Mouse (Mus musculus): Measurements from ENCODE around the gene Cox14. TPM values are rescaled to one million over a fixed set of nuclear protein-coding genes. Genes with fewer than 3 reads are reported as not detected.
"Not testable (repeated sequence)": the region's sequence is repeated elsewhere in the genome, so short reads cannot be mapped to it uniquely, and the experiment has no call there.

The Cox14 gene
- polyA plus RNA-seq, 1 experiment from 2014 or later = 156 TPM

DNA sequence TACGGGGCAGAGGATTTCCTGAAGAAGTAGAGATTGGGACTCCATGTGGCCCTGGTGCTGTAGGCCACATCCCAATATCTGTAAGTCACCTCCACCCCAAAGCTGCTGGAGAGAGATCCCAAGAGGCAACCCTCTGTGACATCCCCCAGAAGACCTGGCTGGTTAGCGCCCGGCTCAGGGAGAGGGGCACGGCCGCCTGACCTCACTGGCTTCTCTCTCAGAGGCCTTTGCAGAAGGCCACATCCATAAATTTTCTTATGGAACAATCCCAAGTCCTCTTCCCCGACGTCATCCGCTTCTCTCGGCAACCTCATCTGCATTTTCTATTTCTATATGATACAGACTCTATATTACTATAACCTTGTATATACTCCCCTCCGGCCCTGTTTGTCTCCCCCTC lies 25.7 kb upstream of the Cox14 start:
- H3K4me3 ChIP-seq = no peak overlapping the region
- H3K4me1 ChIP-seq = peaks cover 26% of the 10 kb centered on the region
- peaks cover 7% of the 10 kb centered on the region; the same call in 1 of the 2 replicates for H3K27me3 ChIP-seq
- H3K36me3 ChIP-seq = peaks cover 54% of the 10 kb centered on the region
- no peak overlapping the region for H3K4me2 ChIP-seq (replicated peaks)
- no peaks in the 10 kb centered on the region for H3K9me3 ChIP-seq (replicated peaks)
- no peak overlapping the region for H3K27ac ChIP-seq
- WGBS = 87% methylated on average over 10 of the region's 10 CpGs
- H3K9ac ChIP-seq = peak overlapping the region; percentile 1; the same call in 1 of the 2 replicates
- no peak for ATAC-seq (ENCODE audit: low FRiP score)

DNA sequence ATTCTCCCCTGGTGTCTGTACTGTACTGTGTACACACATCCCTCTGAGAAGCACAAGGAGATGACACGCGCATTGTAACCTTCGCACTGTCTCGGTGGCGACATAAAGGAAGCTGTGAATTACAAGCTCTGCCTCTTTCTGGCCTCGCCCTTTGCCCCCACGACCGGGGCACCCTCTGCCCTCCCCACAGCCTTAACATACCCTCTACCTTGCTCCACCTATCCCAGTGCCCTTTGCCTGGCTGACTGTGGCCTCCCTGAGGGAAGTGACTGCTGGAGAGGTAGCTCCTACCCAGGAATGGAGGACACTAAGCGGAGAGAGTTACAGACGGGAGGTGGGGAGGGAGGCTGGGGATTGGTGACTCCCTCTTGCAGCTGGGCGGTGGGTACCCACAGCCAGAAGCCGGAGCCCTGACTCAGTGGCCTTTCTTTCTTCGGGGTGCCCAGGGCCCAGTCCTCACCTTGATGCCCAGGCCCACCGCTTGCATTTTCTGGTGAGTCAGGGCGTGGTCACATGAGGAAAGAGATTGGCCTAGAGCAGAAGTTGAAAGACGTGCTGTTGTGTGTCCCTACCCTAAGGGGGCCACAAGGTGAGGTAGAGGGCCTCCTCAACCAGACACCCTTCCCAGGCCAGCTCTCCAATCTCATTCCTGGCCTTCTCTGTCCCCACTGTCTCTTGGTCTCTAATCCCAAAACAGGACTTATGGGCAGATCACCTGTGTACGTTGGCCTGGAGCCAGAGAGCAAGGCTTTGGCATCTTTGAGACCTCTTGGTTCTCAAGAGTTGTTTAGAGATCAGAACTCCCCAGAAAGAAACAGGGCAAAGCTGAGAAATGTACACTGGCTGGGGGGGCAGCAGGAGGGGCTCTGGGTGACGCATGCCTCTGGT lies 25.0 kb upstream of the Cox14 start:
- ATAC-seq (ENCODE audit: low FRiP score) = no peak
- H3K27me3 ChIP-seq = peaks cover 7% of the 10 kb centered on the region; the same call in 1 of the 2 replicates
- H3K9ac ChIP-seq = peak overlapping the region; percentile 1; the same call in 1 of the 2 replicates
- 88% methylated on average over 18 of the region's 18 CpGs for WGBS
- H3K36me3 ChIP-seq = peaks cover 52% of the 10 kb centered on the region
- H3K4me1 ChIP-seq = peaks cover 29% of the 10 kb centered on the region
- H3K4me3 ChIP-seq = no peak overlapping the region
- H3K27ac ChIP-seq = no peak overlapping the region
- H3K9me3 ChIP-seq (replicated peaks) = no peaks in the 10 kb centered on the region
- H3K4me2 ChIP-seq (replicated peaks) = no peak overlapping the region

DNA sequence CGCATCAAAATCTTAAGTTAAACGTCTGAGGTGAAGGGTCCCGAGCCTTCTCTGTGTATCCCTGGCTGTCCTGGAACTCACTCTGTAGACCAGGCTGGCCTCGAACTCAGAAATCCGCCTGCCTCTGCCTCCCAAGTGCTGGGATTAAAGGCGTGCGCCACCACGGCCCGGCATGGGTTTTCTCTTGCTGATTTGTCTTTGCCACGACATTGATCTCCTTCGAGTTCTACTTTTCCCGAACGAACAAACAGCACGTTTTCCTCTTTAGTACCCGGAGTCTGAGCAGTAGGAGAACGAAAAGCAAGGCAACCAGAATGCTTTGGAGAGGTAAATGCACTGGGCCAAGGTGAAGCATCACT lies 23.8 kb upstream of the Cox14 start:
- Histone ChIP-seq H3K27ac (peak overlapping the region; percentile 44), H3K4me1 (peaks cover 29% of the 10 kb centered on the region), H3K36me3 (peaks cover 49% of the 10 kb centered on the region), H3K4me2 (replicated peaks) (peak overlapping the region; percentile 89), H3K9ac (0 out of 2 replicates have a peak overlapping the region, but pooled peaks have one; percentile 95), H3K4me3 (peak overlapping the region; percentile 85)
- H3K9me3 ChIP-seq (replicated peaks); H3K27me3 ChIP-seq; ATAC-seq (ENCODE audit: low FRiP score): not testable (repeated sequence)
- WGBS = 49% methylated on average over 16 of the region's 16 CpGs

DNA sequence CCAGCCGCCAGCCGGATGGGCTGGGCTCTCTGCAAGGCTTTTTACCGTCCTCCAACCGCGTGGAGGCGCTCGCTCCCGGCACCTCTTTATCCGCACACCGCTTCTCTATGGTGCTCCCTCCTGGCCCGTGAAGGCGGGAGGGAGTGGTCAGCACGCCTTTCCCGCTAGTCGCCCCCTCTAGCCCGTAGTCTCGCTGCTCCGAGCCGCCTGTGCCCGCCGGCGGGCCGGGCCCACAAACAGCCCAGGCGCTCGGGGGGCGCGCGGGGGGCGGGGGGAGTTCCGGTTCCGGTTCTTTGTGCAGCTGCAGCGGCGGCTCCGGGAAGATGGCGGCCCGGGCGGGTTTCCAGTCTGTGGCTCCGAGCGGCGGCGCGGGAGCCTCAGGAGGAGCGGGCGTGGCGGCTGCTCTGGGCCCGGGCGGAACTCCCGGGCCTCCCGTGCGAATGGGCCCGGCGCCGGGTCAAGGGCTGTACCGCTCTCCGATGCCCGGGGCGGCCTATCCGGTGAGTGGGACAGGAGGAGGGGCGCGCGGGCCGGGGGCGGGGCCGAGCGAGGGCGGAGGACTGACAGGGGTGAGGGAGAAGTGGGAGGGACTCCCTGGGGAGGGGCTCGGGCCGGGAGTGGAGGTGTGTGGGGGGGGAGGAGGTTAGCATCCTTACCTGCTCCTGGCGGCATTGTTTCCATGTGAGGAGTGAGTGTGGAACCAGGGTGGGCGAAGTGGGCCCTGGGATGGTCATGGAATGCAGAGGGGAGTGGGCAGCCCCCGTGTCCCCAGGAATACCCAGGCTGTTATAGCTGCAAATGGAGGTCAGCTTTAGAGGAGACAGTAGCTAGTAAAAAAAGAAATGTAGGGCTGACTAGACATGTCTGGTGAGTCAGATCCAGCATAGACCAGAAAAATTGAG lies 23.2 kb upstream of the Cox14 start, which contains the start of gene Smarcd1:
Gene Smarcd1, plus strand, starts transcription at position 131 of the 902 bp plus-strand sequence.
- peak; percentile 95 for ATAC-seq (ENCODE audit: low FRiP score)
- Histone ChIP-seq H3K9me3 (replicated peaks) (no peaks in the 10 kb centered on the region), H3K27ac (peak within 1 kb of the TSS; percentile 99), H3K4me1 (peaks cover 29% of the 10 kb centered on the region), H3K4me2 (replicated peaks) (peak within 1 kb of the TSS; percentile 89), H3K4me3 (peak within 1 kb of the TSS; percentile 85), H3K27me3 (no peaks in the 10 kb centered on the region), H3K9ac (peak within 1 kb of the TSS; percentile 95), H3K36me3 (peaks cover 50% of the 10 kb centered on the region)
- under 1% methylated on average over 67 of the region's 71 CpGs for WGBS

DNA sequence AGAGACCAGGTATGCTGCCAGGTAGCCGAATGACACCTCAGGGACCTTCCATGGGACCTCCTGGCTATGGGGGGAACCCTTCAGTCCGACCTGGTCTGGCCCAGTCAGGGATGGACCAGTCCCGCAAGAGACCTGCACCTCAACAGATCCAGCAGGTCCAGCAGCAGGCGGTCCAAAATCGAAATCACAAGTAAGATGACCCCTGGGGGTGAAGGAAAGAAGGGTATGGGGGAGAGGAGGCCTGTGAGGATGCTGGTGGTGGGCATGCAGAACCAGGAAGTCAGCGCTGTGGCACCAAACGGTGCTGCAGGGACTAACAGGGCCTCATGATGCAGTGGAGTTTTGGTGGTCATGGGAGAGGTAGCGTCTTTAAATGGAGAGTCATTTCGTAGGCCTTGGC lies 22.3 kb upstream of the Cox14 start:
- peak overlapping the region; percentile 95 for H3K9ac ChIP-seq
- no peaks in the 10 kb centered on the region for H3K9me3 ChIP-seq (replicated peaks)
- H3K4me2 ChIP-seq (replicated peaks) = peak overlapping the region; percentile 89
- peak overlapping the region; percentile 99 for H3K27ac ChIP-seq
- 60% methylated on average over 9 of the region's 9 CpGs for WGBS
- peaks cover 29% of the 10 kb centered on the region for H3K4me1 ChIP-seq
- no peaks in the 10 kb centered on the region for H3K27me3 ChIP-seq
- ATAC-seq (ENCODE audit: low FRiP score) = 0 out of 2 replicates have a peak, but pooled peaks have one; percentile 8
- H3K4me3 ChIP-seq = peak overlapping the region; percentile 85
- H3K36me3 ChIP-seq = peaks cover 52% of the 10 kb centered on the region

DNA sequence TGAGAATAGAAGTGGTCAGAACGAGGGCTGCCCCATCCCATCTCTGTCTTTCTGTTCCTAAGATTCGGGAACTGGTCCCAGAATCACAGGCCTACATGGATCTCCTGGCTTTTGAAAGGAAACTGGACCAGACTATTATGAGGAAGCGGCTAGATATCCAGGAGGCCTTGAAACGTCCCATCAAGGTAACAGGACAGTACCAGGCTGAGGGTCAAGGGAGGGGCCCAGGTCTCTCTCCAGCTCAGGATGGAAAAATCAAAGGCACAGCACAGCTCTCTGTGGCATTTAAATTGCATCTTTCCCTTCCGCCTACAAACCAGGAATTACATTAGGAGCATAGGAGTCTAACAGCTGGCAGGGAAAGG lies 21.8 kb upstream of the Cox14 start:
- Histone ChIP-seq H3K4me2 (replicated peaks) (peak overlapping the region; percentile 89), H3K4me3 (peak overlapping the region; percentile 85), H3K27me3 (no peaks in the 10 kb centered on the region), H3K4me1 (peaks cover 29% of the 10 kb centered on the region), H3K9me3 (replicated peaks) (no peaks in the 10 kb centered on the region), H3K27ac (peak overlapping the region; percentile 99), H3K9ac (peak overlapping the region; percentile 95), H3K36me3 (peaks cover 54% of the 10 kb centered on the region)
- 57% methylated on average over 5 of the region's 5 CpGs for WGBS
- no peak for ATAC-seq (ENCODE audit: low FRiP score)

DNA sequence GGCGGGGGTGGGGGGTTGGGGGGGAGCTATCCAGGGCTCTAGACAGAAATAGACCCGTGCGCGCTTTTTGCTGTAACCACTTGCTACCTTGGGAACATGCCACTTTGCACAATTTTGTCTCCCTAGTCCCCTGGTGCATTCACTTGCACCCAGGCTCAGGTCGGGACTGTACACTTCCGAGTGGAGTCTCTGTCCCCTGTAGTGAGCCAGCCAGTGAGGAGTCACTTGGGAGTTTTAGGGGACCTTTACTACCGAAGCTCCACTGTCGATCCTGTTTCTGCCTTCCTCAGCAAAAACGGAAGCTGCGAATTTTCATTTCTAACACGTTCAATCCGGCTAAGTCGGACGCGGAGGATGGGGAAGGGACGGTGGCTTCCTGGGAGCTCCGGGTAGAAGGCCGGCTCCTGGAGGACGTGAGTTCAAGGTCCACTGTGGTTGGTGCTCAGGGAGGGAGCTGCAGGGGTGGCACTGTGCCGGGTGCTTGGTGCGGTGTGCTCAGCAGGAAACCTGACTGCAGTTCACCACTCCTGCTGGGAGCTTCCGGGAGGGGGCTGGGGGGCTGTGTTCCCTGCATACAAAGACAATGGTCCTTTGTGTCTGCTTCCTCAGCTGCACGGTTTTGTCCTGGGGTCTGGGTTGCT lies 21.3 kb upstream of the Cox14 start:
- peaks cover 29% of the 10 kb centered on the region for H3K4me1 ChIP-seq
- H3K9me3 ChIP-seq (replicated peaks) = no peaks in the 10 kb centered on the region
- peak overlapping the region; percentile 89 for H3K4me2 ChIP-seq (replicated peaks)
- peak overlapping the region; percentile 95 for H3K9ac ChIP-seq
- no peak for ATAC-seq (ENCODE audit: low FRiP score)
- H3K27ac ChIP-seq = peak overlapping the region; percentile 99
- peaks cover 55% of the 10 kb centered on the region for H3K36me3 ChIP-seq
- H3K4me3 ChIP-seq = peak overlapping the region; percentile 85
- no peaks in the 10 kb centered on the region for H3K27me3 ChIP-seq
- WGBS = 19% methylated on average over 23 of the region's 23 CpGs

DNA sequence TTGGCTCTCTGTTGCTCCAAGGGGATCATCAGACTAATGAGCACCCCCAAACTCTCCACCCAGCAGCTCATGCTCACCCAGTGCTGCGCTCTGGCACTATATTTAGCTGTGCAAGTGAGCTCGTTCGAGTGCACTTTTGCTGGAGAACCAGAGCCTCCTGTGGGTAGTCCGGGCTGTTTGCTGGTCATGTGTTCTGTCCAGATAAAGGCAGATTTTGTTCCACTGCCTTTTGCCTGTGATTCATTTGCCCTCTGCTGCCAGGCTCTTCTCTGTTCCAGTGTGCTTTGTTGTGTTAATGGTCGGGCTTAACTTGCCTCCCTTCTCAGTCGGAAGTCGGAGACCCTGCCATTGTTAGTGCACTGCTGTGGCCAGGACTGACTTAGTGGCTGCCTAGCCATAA lies 20.5 kb upstream of the Cox14 start:
- Histone ChIP-seq H3K4me2 (replicated peaks) (peak overlapping the region; percentile 89), H3K27ac (peak overlapping the region; percentile 99), H3K9ac (peak overlapping the region; percentile 95), H3K36me3 (peaks cover 57% of the 10 kb centered on the region), H3K4me1 (peaks cover 29% of the 10 kb centered on the region), H3K27me3 (no peaks in the 10 kb centered on the region), H3K9me3 (replicated peaks) (no peaks in the 10 kb centered on the region), H3K4me3 (peak overlapping the region; percentile 85)
- 27% methylated on average over 7 of the region's 7 CpGs for WGBS
- no peak for ATAC-seq (ENCODE audit: low FRiP score)

DNA sequence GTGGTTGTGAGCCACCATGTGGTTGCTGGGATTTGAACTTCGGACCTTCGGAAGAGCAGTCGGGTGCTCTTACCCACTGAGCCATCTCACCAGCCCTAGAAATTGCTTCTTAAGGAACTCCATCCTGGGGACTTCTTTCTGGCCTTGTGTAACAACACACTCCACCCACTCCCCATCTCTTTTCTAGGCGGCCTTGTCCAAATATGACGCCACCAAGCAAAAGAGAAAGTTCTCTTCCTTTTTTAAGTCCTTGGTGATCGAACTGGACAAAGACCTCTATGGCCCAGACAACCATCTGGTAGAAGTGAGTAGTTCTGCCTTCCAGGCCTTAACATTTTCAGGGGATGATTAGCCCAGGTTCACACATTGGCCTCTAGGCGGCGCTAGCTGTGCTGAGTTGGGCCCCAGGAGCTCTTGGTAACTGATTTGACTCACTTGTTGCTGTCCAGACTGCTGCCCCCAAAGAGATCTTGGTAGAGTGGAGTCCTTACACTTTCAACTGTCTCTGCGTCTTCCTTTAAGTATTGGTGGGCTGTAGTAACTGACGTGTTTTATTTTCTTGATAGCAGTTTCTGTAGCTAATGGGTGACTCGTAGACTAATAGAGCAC lies 19.9 kb upstream of the Cox14 start, which contains the start of gene Gm17349:
Gene Gm17349, minus strand, starts transcription at position 51 of the 609 bp plus-strand sequence.
- H3K4me1 ChIP-seq = peaks cover 29% of the 10 kb centered on the region
- ATAC-seq (ENCODE audit: low FRiP score) = no peak
- H3K4me2 ChIP-seq (replicated peaks) = peak within 1 kb of the TSS; percentile 89
- H3K4me3 ChIP-seq = peak within 1 kb of the TSS; percentile 85
- peak within 1 kb of the TSS; percentile 95 for H3K9ac ChIP-seq
- no peaks in the 10 kb centered on the region for H3K27me3 ChIP-seq
- 63% methylated on average over 11 of the region's 11 CpGs for WGBS
- H3K27ac ChIP-seq = peak within 1 kb of the TSS; percentile 99
- peaks cover 58% of the 10 kb centered on the region for H3K36me3 ChIP-seq
- H3K9me3 ChIP-seq (replicated peaks) = no peaks in the 10 kb centered on the region

DNA sequence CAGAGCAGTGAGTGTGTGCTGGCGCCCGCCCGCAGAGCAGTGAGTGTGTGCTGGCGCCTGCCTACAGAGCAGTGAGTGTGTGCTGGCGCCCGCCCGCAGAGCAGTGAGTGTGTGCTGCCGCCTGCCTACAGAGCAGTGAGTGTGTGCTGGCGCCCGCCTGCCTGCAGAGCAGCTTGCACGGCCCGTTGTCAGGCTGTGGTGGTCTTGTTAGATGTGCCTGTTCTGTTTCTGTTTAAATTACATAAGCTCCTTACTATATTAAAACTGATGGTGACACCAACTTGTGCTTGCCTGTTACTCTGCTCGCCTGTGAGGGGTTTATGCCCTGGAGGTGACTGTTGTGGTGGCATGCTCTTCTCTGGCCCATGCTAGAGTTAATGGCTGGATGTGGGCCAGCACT lies 17.2 kb upstream of the Cox14 start:
- Histone ChIP-seq H3K4me3 (no peak overlapping the region), H3K27ac (no peak overlapping the region), H3K4me1 (peaks cover 24% of the 10 kb centered on the region), H3K4me2 (replicated peaks) (no peak overlapping the region), H3K36me3 (peaks cover 85% of the 10 kb centered on the region), H3K9me3 (replicated peaks) (no peaks in the 10 kb centered on the region), H3K9ac (no peak overlapping the region), H3K27me3 (no peaks in the 10 kb centered on the region)
- 98% methylated on average over 13 of the region's 13 CpGs for WGBS
- ATAC-seq (ENCODE audit: low FRiP score) = no peak
